Mouse (Mus musculus) ES-E14 (cell line): ENCODE measurements around the gene Urgcp. TPM values are rescaled to one million over a fixed set of nuclear protein-coding genes. Genes with fewer than 3 reads are reported as not detected.

ENCODE experiments used
- DNase-seq: peaks from one replicate; pipeline ENCODE4 v3.0.0-alpha.2; 2013; ENCODE audit warnings: low read depth, low spot score
- H3K27ac ChIP-seq: 2 replicates; pipeline ENCODE4 v1.5.1; 2012; ENCODE audit warnings: low read depth, mild to moderate bottlenecking, low read length, moderate library complexity, mixed read lengths; ENCODE audit not compliant: poor library complexity, insufficient read depth, severe bottlenecking
- H3K36me3 ChIP-seq: 2 replicates; pipeline ENCODE4 v1.6.1; 2012; ENCODE audit warnings: mild to moderate bottlenecking, low read length, moderate library complexity, mixed read lengths; ENCODE audit not compliant: control insufficient read depth, poor library complexity, insufficient read depth, severe bottlenecking
- H3K4me1 ChIP-seq, 2 experiments: fragments of 150-350 bp in 1 of 2; sonication (generic) in 1 of 2; 2 replicates each; pipeline ENCODE4 v1.6.1; 2012; ENCODE audit warnings: low read length in 2 of 2, mild to moderate bottlenecking in 1 of 2, mixed read lengths in 1 of 2; ENCODE audit not compliant: control insufficient read depth in 2 of 2, insufficient read depth in 2 of 2, poor library complexity in 1 of 2
- H3K4me3 ChIP-seq, 2 experiments: fragments of 150-350 bp in 1 of 2; sonication (generic) in 1 of 2; 2 replicates each; pipeline ENCODE4 v1.5.1; 2012; ENCODE audit warnings: low read length in 2 of 2, low read depth in 1 of 2, mild to moderate bottlenecking in 1 of 2, mixed read lengths in 1 of 2; ENCODE audit not compliant: insufficient read depth in 1 of 2, poor library complexity in 1 of 2, severe bottlenecking in 1 of 2
- H3K9ac ChIP-seq: 2 replicates; pipeline ENCODE4 v1.6.1; 2012; ENCODE audit warnings: low read depth, mild to moderate bottlenecking, low read length, mixed read lengths; ENCODE audit not compliant: poor library complexity, insufficient read depth, severe bottlenecking
- H3K9me3 ChIP-seq: fragments of 150-350 bp; sonication (generic); 2 replicates; pipeline ENCODE4 v1.6.1; 2012; ENCODE audit warnings: low read depth, mild to moderate bottlenecking, low read length; ENCODE audit not compliant: control insufficient read depth, insufficient read depth
- CHD2 ChIP-seq: IDR thresholded peaks from 2 replicates; pipeline ENCODE4 v1.6.1; 2014; ENCODE audit warnings: mild to moderate bottlenecking, low read depth, low read length, inconsistent platforms
- HCFC1 ChIP-seq: IDR thresholded peaks from 2 replicates; pipeline ENCODE4 v1.6.1; 2012; ENCODE audit warnings: low read length, inconsistent platforms, borderline replicate concordance; ENCODE audit not compliant: insufficient read depth
- MAFK ChIP-seq: IDR thresholded peaks from 2 replicates; pipeline ENCODE4 v1.6.1; 2014; ENCODE audit warnings: mild to moderate bottlenecking, low read depth, low read length, inconsistent platforms; ENCODE audit not compliant: insufficient read depth
- ZC3H11A ChIP-seq: IDR thresholded peaks from 2 replicates; pipeline ENCODE4 v1.6.1; 2012; ENCODE audit warnings: low read depth, mild to moderate bottlenecking, inconsistent platforms, low read length, borderline replicate concordance
- ZNF384 ChIP-seq: IDR thresholded peaks from 2 replicates; pipeline ENCODE4 v1.6.1; 2012; ENCODE audit warnings: low read depth, low read length, inconsistent platforms
- in situ Hi-C, 2 experiments: fragments of 600-800 bp; cut with MboI; formaldehyde crosslinking; loops; one replicate each; pipeline ENCODE4 v1.15.1; 2025; ENCODE audit warnings: low sequenced_read_pairs in 2 of 2, inconsistent platforms in 1 of 2; ENCODE audit not compliant: unreplicated experiment in 2 of 2
- total RNA-seq: library from RNA; depleted of rRNA; stranded (reverse); fragments of 300-350 nt; gene quantifications from 2 replicates; pipeline ENCODE4 v1.2.3, GENCODE M21; 2012

Urgcp gene
- total RNA-seq, 1 experiment: 10.3 TPM

DNA sequence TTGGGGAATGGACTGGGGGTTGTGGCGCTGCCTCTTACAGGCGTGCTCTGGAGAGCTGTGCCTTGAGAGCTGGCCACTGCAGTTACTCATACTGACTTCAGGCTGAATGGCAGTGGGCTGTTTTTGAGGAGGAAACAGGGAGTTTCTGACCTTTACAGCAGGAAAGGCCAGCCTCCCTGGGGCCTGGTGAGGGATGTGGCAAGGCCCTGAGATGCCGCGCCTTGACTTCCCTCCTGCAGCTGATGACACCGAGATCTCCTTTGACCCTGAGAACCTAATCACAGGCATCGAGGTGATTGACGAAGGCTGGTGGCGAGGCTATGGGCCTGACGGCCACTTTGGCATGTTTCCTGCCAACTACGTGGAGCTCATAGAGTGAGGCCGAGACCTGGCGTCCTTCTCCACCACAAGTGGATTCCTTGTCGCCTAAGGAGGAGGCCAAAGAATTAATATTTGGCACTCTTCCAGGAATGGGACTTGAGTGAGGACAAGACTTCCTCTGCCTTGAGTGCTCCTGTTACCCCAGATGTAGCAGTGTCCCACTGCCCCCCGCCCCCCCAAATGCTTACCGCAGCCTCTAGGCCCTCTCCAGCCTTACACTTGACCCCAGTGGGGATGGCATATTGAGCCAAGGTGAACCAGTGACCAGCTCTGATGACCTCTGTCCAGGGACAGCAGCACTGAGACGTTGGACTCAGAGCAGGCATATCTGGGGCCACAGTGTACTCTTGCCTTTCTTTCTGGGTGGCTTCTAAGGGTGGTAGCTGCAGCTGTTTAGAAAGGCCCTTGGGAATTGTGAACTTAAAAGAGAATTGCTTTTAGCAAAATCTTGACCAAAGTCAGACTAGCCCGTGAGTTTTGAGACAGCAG, 37.7 kb upstream of the Urgcp start:
- Histone ChIP-seq H3K36me3 (peaks cover 49% of the 10 kb centered on the region), H3K9ac (no peak overlapping the region), H3K4me1 (peaks cover 0 to 31% of the 10 kb centered on the region in 2 experiments; a peak in 3 of 4 replicates), H3K27ac (no peak overlapping the region), H3K4me3 (no peak overlapping the region), H3K9me3 (no peaks in the 10 kb centered on the region)
- in situ Hi-C loops: no loop called here
- TF ChIP-seq ZNF384 (no peak), CHD2 (no peak), MAFK (no peak), ZC3H11A (no peak)
- DNase-seq: no peak

DNA sequence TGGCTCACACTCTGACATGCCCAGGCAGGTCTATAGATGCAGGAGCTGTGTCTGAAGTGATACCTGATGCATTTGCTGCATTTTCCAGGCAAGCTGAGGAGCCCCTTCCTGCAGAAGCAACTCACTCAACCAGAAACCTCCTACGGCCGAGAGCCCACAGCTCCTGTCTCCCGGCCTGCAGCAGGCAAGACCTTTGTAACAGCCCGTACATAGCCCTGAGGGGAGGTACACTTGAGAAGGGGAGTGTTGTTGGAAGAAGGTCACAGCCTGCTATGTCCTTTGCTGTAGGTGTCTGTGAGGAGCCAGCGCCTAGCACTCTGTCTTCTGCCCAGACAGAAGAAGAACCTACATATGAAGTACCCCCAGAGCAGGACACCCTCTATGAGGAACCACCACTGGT, 35.8 kb upstream of the Urgcp start:
- no peak for DNase-seq
- in situ Hi-C loops: no loop called here
- peaks cover 0 to 21% of the 10 kb centered on the region in 2 experiments; a peak in 3 of 4 replicates for H3K4me1 ChIP-seq
- H3K9ac ChIP-seq: peak overlapping the region; percentile 49; the same call in 1 of the 2 replicates
- H3K9me3 ChIP-seq: no peaks in the 10 kb centered on the region
- peak overlapping the region in 1 of 2 experiments; percentile 13; a peak in 1 of 4 replicates for H3K4me3 ChIP-seq
- H3K36me3 ChIP-seq: peaks cover 65% of the 10 kb centered on the region
- H3K27ac ChIP-seq: peak overlapping the region; percentile 72
- no peak for TF ChIP-seq ZC3H11A
- no peak for TF ChIP-seq HCFC1
- no peak for TF ChIP-seq CHD2
- TF ChIP-seq MAFK: no peak
- TF ChIP-seq ZNF384: no peak

DNA sequence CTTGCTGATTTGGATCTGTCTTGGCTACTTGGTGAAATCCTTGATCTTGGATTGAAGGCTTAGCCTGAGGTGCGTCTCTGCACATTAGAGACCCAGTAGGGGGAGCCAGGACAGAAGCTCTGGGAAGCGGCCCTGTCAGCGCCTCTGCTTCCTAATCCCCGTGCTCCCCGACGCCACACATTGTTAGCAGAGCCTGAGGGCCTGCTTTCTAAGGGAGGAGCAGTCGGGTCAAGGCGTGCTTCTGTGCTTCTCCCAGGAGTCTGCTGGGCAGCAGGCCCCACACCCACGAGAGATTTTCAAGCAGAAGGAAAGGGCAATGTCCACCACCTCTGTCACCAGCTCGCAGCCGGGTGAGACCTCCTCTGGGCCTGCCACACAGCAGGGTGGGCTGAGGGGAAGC, 35.2 kb upstream of the Urgcp start:
- H3K27ac ChIP-seq: peak overlapping the region; percentile 72; the same call in 1 of the 2 replicates
- peaks cover 70% of the 10 kb centered on the region for H3K36me3 ChIP-seq
- in situ Hi-C loops: no loop called here
- TF ChIP-seq ZNF384: no peak
- no peak for TF ChIP-seq MAFK
- no peak for TF ChIP-seq HCFC1
- TF ChIP-seq ZC3H11A: no peak
- no peak for TF ChIP-seq CHD2
- H3K4me3 ChIP-seq: peak overlapping the region in 1 of 2 experiments; percentile 13; a peak in 2 of 4 replicates
- peak overlapping the region; percentile 49; the same call in 1 of the 2 replicates for H3K9ac ChIP-seq
- H3K4me1 ChIP-seq: peaks cover 0 to 16% of the 10 kb centered on the region in 2 experiments; a peak in 3 of 4 replicates
- DNase-seq: no peak
- no peaks in the 10 kb centered on the region for H3K9me3 ChIP-seq

DNA sequence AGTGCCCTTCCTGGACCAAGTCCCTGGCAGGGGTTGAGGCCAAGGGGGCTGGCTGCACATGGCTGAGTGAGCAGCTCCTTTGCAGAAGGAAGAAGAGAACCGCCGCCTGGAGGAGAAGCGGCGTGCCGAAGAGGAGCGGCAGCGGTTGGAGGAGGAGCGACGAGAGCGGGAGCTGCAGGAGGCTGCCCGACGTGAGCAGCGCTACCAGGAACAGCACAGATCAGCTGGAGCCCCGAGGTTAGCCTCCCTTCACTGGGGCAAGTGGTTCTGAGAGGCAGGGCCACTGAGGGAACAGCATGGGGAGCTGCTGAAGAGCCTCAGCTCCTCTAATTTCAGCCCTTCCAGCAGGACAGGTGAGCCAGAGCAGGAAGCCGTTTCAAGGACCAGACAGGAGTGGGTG, 34.8 kb upstream of the Urgcp start:
- 0 out of 2 replicates have a peak overlapping the region, but pooled peaks have one; percentile 9 for H3K27ac ChIP-seq
- in situ Hi-C loops: no loop called here
- H3K9ac ChIP-seq: peak overlapping the region; percentile 34; the same call in 1 of the 2 replicates
- peaks cover 74% of the 10 kb centered on the region for H3K36me3 ChIP-seq
- TF ChIP-seq ZNF384 (no peak), ZC3H11A (no peak), HCFC1 (no peak), MAFK (no peak), CHD2 (no peak)
- DNase-seq: no peak
- peak overlapping the region in 1 of 2 experiments; percentile 3; a peak in 1 of 4 replicates for H3K4me3 ChIP-seq
- peaks cover 0 to 12% of the 10 kb centered on the region in 2 experiments; a peak in 2 of 4 replicates for H3K4me1 ChIP-seq
- no peaks in the 10 kb centered on the region for H3K9me3 ChIP-seq
